8 mouse cellular contexts compared by ENCODE assay signal in genomic region chr5:20952337-20952925, GRCm38 (mm10). TPM values are rescaled to one million over a fixed set of nuclear protein-coding genes. Genes with fewer than 3 reads are reported as not detected.
DNase-seq lines count a peak whose midpoint lies in the region; ATAC-seq and TF ChIP-seq lines count a peak whose summit lies in the region.

No protein-coding gene starts in this region.

- H3K36me3 ChIP-seq in heart, embryonic 11.5 days (ENCODE audit: control insufficient read depth, insufficient read depth, low read length), result peaks cover 5% of the 10 kb centered on the region; the same call in 1 of the 2 replicates
- H3K36me3 ChIP-seq in CH12.LX (replicated peaks in 1 of 2; ENCODE audit: control insufficient read depth in 1 of 2, insufficient read depth in 1 of 2, low read length in 1 of 2), result peaks cover 8 to 12% of the 10 kb centered on the region in 2 experiments
- H3K36me3 ChIP-seq in forebrain, postnatal 0 days (ENCODE audit: insufficient read depth), result no peaks in the 10 kb centered on the region
- H3K36me3 ChIP-seq in liver, embryonic 16.5 days (ENCODE audit: control insufficient read depth, insufficient read depth), result peaks cover 5% of the 10 kb centered on the region; the same call in 1 of the 2 replicates

- peak overlapping the region; percentile 97 for H3K9ac ChIP-seq in heart, embryonic 11.5 days (ENCODE audit: low read depth, low read length)
- H3K9ac ChIP-seq in CH12.LX (ENCODE audit: insufficient read depth, low read depth), result peak overlapping the region; percentile 83
- peak overlapping the region; percentile 92 for H3K9ac ChIP-seq in forebrain, postnatal 0 days
- peak overlapping the region; percentile 79 for H3K9ac ChIP-seq in liver, embryonic 16.5 days (ENCODE audit: low read depth, low read length)

- peaks cover 65% of the 10 kb centered on the region for H3K79me2 ChIP-seq in CH12.LX (replicated peaks; ENCODE audit: control insufficient read depth, extremely low read depth, insufficient read depth, poor library complexity, severe bottlenecking)

- peaks cover 7% of the 10 kb centered on the region for H3K4me1 ChIP-seq in heart, embryonic 11.5 days (ENCODE audit: control insufficient read depth, insufficient read depth, low read length)
- H3K4me1 ChIP-seq in CH12.LX (ENCODE audit: control insufficient read depth in 1 of 2, insufficient read depth in 2 of 2), result peaks cover 8 to 46% of the 10 kb centered on the region in 2 experiments; a peak in 3 of 4 replicates
- 0 out of 2 replicates have a peak, but pooled peaks cover 8% of the 10 kb centered on the region for H3K4me1 ChIP-seq in forebrain, postnatal 0 days (ENCODE audit: insufficient read depth)
- peaks cover 23% of the 10 kb centered on the region for H3K4me1 ChIP-seq in liver, embryonic 16.5 days (ENCODE audit: control insufficient read depth, low read depth, low read length)

- TF ChIP-seq CTCF in CH12.LX (conservative IDR thresholded peaks at IDR 0.05 in 1 of 2, IDR thresholded peaks at IDR 0.05 in 1 of 2; ENCODE audit: low read depth in 2 of 2, low read length in 2 of 2), result no peak
- TF ChIP-seq CTCF in forebrain, postnatal 0 days (IDR thresholded peaks at IDR 0.05; ENCODE audit: low read depth), result no peak

- peak overlapping the region; percentile 71 for H3K4me2 ChIP-seq in heart, embryonic 11.5 days
- peak overlapping the region; percentile 93 for H3K4me2 ChIP-seq in CH12.LX (ENCODE audit: insufficient read depth, low read depth, poor library complexity, severe bottlenecking)
- H3K4me2 ChIP-seq in forebrain, postnatal 0 days (ENCODE audit: low read depth), result peak overlapping the region; percentile 62
- peak overlapping the region; percentile 63 for H3K4me2 ChIP-seq in liver, embryonic 16.5 days (ENCODE audit: low read depth, low read length)

- no peak for TF ChIP-seq EP300 in CH12.LX (IDR thresholded peaks at IDR 0.05; ENCODE audit: low read length)

- dilution Hi-C loops in CH12.LX (cut with MboI; ENCODE audit: extremely low pct_ligation_motif_present, extremely low pct_unique_long_range_greater_than_20kb, low sequenced_read_pairs), result no loop called here

- intact Hi-C loops in heart, postnatal 25 days (cut with DNase I), result loop anchor here (5.0 kb wide), 3 partner anchors 35 to 105 kb away; partner anchors contain the start of genes Phtf2, Ptpn12 and Tmem60

- in situ Hi-C loops in CH12.LX (cut with MboI; ENCODE audit: low pct_ligation_motif_present, low pct_unique_long_range_greater_than_20kb, low sequenced_read_pairs), result loop anchor here (25.0 kb wide), 1 partner anchor 165 kb away; no protein-coding TSS in a partner anchor

- ATAC-seq in heart, embryonic 11.5 days (replicated peaks; ENCODE audit: insufficient number of reproducible peaks, low FRiP score, low TSS enrichment), result no peak
- ATAC-seq in forebrain, postnatal 0 days, result no peak
- ATAC-seq in liver, embryonic 16.5 days (ENCODE audit: low read depth), result no peak

- H3K27me3 ChIP-seq in heart, embryonic 11.5 days (ENCODE audit: control insufficient read depth, insufficient read depth, low read length), result no peaks in the 10 kb centered on the region
- H3K27me3 ChIP-seq in CH12.LX (replicated peaks), result no peaks in the 10 kb centered on the region
- H3K27me3 ChIP-seq in forebrain, postnatal 0 days (ENCODE audit: insufficient read depth, low read length), result no peaks in the 10 kb centered on the region
- no peaks in the 10 kb centered on the region for H3K27me3 ChIP-seq in liver, embryonic 16.5 days (ENCODE audit: control insufficient read depth, insufficient read depth, low read depth, low read length)

- no peak for TF ChIP-seq RAD21 in CH12.LX (IDR thresholded peaks at IDR 0.05; ENCODE audit: low read depth, low read length)

- H3K27ac ChIP-seq in heart, embryonic 11.5 days (ENCODE audit: low read depth, low read length), result peak overlapping the region; percentile 98; the same call in 1 of the 2 replicates
- H3K27ac ChIP-seq in CH12.LX (ENCODE audit: insufficient read depth, low read depth), result no peak overlapping the region
- H3K27ac ChIP-seq in forebrain, postnatal 0 days (ENCODE audit: low read depth, low read length), result peak overlapping the region; percentile 98; the same call in 1 of the 2 replicates
- H3K27ac ChIP-seq in liver, embryonic 16.5 days (ENCODE audit: low read length), result peak overlapping the region; percentile 94

- no peak for DNase-seq in heart, postnatal 25 days (ENCODE audit: low spot score)
- DNase-seq in CH12.LX (ENCODE audit: extremely low read depth) (no peak), MN1 (ENCODE audit: low spot score) (no peak)
- DNase-seq in forebrain, postnatal 0 days, result no peak
- no peak for DNase-seq in left cerebral cortex, adult 8-10 months (ENCODE audit: low spot score in 2 of 2)
- DNase-seq in spleen, postnatal 36 days (ENCODE audit: low spot score in 2 of 2), result no peak

- peak overlapping the region; percentile 99 for H3K4me3 ChIP-seq in heart, embryonic 11.5 days (ENCODE audit: low read depth, low read length)
- peak overlapping the region; percentile 65 to 95 (median 80) for H3K4me3 ChIP-seq in CH12.LX (replicated peaks in 1 of 3; ENCODE audit: low read depth in 2 of 3, low read length in 2 of 3, poor library complexity in 1 of 3)
- peak overlapping the region; percentile 99 for H3K4me3 ChIP-seq in forebrain, postnatal 0 days (ENCODE audit: low read depth, low read length)
- peak overlapping the region; percentile 95 for H3K4me3 ChIP-seq in liver, embryonic 16.5 days (ENCODE audit: low read depth, low read length)

- WGBS in heart, embryonic 11.5 days (ENCODE audit: insufficient replicate concordance), result 22% methylated on average over 9 of the region's 9 CpGs
- 23% methylated on average over 9 of the region's 9 CpGs for WGBS in forebrain, postnatal 0 days
- WGBS in liver, embryonic 16.5 days (ENCODE audit: insufficient replicate concordance), result 4% methylated on average over 9 of the region's 9 CpGs

- TF ChIP-seq POLR2A in CH12.LX (IDR thresholded peaks at IDR 0.05; ENCODE audit: low read depth, low read length), result no peak

- peaks cover 4% of the 10 kb centered on the region for H3K9me3 ChIP-seq in heart, embryonic 11.5 days (replicated peaks; ENCODE audit: control insufficient read depth, low read length)
- H3K9me3 ChIP-seq in CH12.LX (replicated peaks; ENCODE audit: low read length), result peaks cover 8% of the 10 kb centered on the region
- H3K9me3 ChIP-seq in forebrain, postnatal 0 days (ENCODE audit: low read length), result no peaks in the 10 kb centered on the region
- H3K9me3 ChIP-seq in liver, embryonic 16.5 days (replicated peaks; ENCODE audit: control insufficient read depth, low read length), result no peaks in the 10 kb centered on the region

TF ChIP-seq in CH12.LX, 34 proteins besides CTCF, POLR2A, EP300 and RAD21:
- TF ChIP-seq CHD1 (IDR thresholded peaks at IDR 0.05; ENCODE audit: low read depth, low read length) (0 out of 2 replicates have a peak, but pooled peaks have one; percentile 24), E2F4 (IDR thresholded peaks at IDR 0.05; ENCODE audit: insufficient replicate concordance, low read depth, low read length) (no peak), NRF1 (IDR thresholded peaks at IDR 0.05; ENCODE audit: low read depth, low read length) (no peak), MXI1 (IDR thresholded peaks at IDR 0.05; ENCODE audit: low read depth, low read length) (0 out of 2 replicates have a peak, but pooled peaks have one; percentile 26)

RNA-seq across cellular contexts. Expression of gene Rsbn1l, which starts 3.8 kb away (rescaled TPM):
- 5.9 and 8.4 TPM in 2 replicates for polyA plus RNA-seq in heart, embryonic 11.5 days (2014; fragmentation: Nextera tagmentation; extraction: Ambion mirVana)
- 10 to 100 TPM; 13.2 to 14.0 TPM for total RNA-seq in heart, postnatal 25 days (2021)
- 8.1 and 8.3 TPM in 2 replicates for total RNA-seq in CH12.LX (2012; rRNA removed)
- total RNA-seq in CH12.LX (2014; rRNA removed), result 17.0 TPM in 2 replicates
- polyA plus RNA-seq in CH12.LX (2012; ENCODE audit: insufficient read length, low read depth), result 20.2 and 22.3 TPM in 2 replicates
- total RNA-seq in forebrain, postnatal 0 days (2014; rRNA removed), result 5.3 and 5.4 TPM in 2 replicates
- polyA plus RNA-seq in forebrain, postnatal 0 days (2015; fragmentation: Nextera tagmentation; extraction: Ambion mirVana), result 3.0 and 3.1 TPM in 2 replicates
- 3.3 and 3.7 TPM in 2 replicates for polyA plus RNA-seq in liver, embryonic 16.5 days (2015; fragmentation: Nextera tagmentation; extraction: Ambion mirVana)
- 10 to 100 TPM; 17.9 to 19.3 (median 19.0) TPM for total RNA-seq in left cerebral cortex, adult 8-10 months (2022)
